Mouse (Mus musculus) ZHBTc4 (cell line): ENCODE results near the gene Eng.
A peak's percentile ranks its signal among the peaks of the same experiment; 100 is the strongest.

Experiments used
- DNase-seq: peaks from one replicate; pipeline ENCODE4 v3.0.0-alpha.2; 2011; ENCODE audit warnings: low read depth, low spot score

The Eng gene

DNA sequence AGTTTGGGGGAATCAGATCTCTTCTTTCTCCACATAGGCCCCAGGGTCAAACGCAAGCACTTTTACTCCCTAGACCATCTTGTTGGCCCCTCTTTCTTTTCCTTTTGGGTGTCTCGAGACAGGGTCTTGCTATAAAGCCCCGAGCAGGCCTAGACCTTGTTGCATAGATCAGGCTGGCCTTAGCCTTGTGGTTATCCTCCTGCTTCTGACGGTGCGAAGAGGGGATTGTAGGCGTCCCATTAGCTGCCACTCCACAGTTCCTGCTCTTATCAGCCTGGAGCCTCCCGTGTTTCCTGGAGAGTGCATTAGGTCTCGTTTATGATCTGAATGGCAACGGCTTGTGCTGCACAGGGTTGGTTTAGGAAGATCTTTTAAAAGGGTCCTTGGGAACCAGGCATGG, 2.3 kb upstream of the Eng start:
- DNase-seq, result no peak

DNA sequence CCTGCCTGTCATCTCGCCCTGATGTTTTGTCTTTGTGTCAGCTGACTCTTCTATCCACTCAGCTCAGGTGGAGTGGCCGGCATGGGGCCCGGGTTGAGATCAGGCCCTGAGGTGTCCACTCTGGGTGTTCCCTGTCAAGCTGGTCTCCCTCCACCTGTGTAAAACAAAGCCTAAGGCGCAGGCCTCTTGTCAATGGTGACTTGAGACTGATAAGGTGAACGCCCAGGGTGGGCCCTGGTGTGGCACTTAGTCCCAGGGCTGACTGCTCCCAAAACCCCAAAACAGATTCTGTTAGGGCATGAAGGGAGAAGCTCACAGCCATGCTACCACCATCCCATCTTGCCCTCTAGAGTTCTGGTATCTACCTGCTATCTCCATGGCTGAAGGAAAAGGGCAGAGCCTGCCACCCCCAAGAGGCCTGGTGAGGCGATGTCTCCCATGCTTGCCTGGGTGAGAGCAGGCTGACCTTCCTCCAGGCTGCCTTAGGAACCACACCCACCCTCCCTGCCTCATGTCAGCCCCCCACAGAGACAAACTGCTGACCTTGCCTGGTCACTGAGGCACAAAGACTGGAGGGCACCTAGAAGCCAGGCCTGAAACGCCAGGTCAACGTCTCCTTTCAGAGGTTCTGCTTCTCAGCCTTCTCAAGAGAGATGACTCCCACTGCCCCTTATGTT, 1.5 kb upstream of the Eng start:
- DNase-seq, result no peak

DNA sequence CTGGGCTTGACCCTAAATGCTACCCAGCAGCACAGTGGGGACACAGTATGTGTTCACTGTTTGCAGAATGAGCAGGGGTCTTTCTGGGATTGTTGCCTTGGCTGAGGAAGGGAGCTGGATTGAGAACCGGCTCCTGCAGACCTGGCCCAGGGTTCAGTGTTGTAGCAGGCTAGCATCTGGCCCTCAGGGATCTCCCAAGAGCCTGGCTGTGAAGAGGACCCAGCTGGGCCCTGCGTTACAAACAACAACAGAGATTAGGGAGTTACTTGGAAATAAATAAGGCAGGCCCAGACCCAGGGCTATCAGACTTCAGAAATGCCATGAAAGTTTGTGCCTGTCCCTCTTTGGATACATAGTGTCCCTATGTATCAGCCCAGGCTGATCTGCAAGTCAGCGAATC, 748 bp upstream of the Eng start:
- DNase-seq, result no peak

DNA sequence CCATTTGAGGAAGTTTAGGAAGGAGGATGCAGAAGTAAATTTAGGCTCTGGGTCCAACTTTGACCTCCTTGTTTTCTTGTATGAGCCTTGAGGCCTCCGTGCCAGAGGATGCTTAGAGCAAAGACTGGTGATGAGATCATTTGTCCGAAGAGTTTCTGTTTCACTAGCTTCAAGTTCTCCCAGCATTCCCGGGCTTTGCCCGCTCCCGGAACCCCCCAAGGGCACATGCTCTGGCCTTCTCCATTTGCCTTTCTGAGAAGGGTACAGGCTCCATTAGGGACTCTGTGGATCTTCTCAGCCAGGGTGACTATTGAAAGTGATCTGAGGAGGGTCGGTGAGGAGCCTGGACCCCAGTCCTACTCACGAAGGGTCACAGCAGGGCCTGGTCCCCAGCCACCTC, 971 bp downstream of the Eng start:
- DNase-seq, result no peak

DNA sequence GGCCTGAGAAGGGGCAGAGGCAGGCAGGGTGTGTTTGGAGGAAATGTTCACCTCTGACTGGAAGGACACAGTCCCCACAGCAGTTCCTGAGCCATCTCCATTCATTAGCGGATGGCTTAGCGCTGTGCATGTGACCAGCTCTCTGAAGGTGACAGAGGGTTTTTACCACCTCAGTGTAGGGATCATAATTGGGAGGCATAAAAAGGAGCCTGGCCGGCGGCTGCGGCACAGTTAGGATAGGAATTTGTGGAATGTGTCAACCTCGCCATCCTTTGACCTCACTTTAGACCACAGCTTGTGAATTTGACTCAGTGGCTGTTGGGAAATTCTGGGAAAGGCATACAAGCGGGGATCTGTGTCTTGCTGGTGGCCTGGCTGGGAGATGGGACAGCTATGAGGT, 7.4 kb downstream of the Eng start:
- DNase-seq, result peak; percentile 83

DNA sequence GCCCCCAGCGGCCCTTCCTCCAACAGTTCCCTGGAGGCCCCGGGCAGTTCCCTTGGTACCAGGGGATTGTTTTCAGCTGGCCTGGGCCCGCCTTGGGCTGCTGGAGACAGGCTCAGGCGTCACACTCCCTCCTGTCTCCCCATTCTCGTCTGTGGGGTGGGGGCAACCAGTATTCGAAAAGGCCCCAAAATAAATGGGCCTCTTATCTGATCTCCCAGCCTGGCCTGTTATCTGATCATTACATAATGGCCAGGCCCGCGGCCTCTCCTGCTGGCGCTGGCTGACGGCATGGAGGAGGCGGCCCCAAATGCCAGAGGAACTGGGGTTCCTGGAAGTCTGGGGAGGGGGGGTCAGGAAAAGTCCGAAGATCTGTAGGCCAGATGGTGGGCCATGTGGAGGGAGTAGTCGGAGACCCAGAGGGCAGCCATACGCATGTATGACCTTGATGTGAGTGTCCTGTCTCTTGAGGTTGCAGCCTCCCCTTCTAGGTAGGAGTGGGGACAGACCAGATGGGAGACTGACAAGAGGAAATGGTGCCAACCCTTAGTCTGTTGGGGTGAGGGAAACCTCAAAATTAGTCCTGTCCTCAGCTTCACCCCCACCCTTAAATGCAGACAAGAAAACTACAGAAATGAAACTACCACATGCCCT, 8.5 kb downstream of the Eng start:
- no peak for DNase-seq

DNA sequence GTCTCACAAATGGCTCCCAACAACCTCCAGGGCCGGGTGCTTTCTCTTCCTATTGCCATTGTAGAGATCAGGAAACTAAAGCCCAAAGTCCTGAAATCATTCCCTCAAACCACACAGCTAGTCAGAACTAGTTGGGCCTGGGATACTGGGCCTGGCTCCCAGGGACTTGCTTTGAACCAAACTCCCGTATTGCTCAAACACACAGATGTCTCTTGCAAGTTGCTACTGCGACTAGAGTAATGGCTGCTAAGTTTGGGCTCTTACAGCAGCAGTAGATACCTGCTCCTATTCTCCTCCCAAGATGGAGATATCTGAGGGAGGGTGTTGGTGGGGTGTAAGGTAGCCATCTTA, 9.0 kb downstream of the Eng start:
- DNase-seq, result peak; percentile 40

DNA sequence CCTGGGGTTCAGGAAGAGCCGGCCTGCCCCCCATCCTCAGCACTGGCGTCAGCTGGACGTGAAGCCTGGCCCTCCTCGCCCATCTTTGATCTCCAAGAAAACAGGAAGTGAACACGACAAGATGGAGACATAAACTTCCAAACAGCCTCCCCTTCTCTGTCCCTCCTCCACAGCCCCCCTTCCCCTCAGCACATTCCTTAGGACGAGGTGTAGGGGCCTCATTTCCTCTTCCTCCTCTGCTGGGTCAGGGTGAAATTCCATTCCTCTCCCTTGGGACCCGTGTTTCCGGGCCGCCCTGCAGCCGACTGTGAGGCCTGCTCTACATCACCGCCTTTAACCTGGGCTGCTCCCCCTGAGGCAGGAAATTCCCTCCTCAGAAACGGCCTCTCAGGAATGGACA, 9.4 kb downstream of the Eng start:
- peak; percentile 68 for DNase-seq

DNA sequence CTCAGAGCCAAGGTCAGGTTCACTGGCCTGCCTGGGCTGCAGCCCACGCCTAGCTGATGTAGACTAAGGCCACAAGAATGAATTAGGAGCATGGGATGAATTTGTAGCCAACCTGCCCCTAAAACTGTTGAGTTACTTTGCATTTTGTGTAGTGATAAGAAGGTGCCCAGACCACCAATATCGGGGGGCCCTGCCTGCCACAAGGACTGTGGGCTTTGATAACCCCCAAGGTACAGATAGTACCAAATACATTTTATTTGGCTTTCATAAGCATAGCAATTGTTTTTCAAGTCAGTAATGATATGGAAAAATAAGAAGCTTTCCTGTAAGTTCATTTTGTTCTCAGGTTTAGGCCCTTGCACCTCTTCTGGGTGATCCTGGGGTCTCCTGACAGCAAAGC, 12.5 kb downstream of the Eng start:
- no peak for DNase-seq

DNA sequence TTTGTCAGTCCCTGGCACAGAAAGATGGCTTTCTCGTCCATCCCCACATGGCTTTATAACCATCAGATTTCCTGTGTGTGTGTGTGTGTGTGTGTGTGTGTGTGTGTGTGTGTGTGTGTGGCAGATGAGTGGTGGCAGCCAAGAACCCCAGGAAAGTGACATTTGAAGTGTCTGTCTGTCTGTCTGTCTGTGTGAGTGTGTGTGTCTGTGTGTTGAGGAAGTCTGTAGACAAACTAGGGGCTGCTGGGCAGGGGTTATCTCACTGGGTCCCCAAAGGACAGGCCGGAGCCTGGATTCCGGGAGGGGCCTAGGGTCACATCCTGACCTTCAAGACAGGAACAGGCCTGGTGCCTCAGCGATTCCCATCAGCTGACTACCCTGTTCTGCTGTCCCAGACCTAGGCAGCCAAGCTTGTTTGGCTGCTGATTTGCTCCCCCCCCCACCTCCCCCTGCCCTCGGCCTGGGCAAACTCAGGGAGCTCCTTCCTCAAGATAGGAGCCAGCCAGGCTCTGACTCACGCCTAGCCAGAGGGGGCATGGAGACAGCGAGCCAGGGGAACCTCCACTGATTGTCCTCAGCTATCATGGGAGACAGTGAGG, 15.2 kb downstream of the Eng start:
- DNase-seq, result peak; percentile 37

DNA sequence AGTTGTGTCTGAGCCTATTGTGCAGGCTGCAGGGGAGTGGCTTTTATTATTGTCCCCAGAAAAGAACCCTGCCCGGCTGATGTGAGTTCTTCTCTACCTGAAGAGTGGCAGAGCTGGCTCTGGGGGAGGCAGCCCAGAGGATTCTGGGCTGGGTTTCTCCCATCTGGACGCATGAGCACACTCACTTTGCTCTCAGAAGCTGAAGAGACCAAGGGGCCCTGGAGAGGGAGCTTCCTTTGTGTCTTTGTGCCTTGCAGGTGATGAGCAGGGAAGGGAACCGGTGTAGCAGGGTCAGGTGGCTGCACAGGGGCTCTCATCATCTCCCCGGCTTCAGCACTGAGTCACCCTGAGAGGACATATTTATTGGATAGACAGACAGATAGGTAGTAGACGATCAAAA, 15.9 kb downstream of the Eng start:
- DNase-seq, result no peak

DNA sequence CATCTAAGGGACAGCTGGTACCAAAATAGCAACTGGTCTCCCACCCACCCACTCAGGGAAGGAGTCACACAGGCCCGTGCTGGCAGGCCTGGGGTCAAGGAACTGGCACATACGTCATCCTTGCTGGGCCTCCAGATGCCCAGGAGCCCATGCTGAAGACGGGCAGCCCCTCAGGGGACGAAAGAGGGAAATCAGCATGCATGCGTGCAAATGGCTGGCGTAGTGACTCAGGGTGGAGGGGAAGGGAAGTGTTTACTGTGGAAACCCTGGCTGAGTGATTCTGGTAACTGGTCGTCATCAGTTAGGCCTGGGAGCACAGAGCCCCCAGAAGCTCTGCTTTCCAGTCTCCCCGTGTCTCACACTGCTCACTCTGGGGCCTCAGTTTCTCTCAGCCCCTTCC, 18.9 kb downstream of the Eng start:
- no peak for DNase-seq

DNA sequence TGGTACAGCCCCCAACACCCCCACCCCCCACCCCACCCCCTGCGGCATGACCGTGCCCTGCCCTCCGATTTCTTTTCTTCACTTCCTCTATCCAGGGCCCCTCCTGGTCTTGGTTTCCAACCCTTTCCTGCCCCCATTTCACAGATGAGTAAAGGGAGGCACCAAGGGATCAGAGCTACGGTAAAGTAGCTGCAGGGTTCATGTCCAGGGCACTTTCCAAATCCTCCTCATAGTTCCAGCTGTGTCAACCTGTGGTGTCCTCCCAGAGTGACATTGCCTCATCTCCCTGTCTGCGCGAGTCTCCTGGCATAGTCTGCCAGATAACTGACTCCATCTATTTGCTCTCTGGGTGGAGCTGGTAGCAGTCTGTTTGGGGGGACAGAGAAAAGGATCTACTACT, 19.5 kb downstream of the Eng start:
- no peak for DNase-seq

DNA sequence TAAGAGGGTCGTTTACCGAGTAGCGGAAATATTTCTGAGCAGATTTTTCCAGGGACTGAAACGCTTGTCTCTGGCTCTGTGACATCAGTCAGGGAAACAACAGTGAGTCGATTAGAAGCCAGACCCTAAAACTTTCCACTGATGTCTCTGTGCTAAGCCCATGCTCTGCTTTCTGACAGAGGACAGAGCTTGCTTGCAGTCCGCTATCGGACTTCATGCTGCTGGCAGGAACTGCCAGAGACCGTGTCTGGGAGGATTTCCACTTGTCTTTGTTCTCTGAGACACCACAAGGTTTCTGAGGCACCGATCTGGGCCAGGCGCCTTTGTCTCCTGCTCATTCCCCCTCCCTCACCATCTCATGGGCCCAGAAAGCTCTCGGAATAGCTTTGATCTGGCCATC, 21.4 kb downstream of the Eng start:
- peak; percentile 49 for DNase-seq

DNA sequence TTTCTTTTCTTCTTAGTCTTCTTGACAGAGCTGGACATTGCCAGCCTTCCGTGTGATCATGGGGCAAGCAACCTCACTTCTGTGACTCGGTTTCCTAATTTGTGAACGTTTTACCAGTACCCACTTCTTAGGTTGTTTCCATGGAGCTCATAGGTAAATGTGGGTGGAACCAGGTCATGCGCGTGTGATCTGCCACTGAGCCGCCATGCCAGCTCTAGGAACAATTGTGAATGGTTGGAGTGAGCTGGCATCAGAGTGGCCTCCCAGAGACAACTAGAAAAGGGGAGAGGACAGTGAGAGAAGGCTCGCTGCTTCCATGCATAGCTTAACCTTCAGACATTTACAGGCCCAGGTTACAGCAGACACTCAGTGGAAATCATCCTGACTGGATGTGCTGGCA, 21.8 kb downstream of the Eng start:
- no peak for DNase-seq

DNA sequence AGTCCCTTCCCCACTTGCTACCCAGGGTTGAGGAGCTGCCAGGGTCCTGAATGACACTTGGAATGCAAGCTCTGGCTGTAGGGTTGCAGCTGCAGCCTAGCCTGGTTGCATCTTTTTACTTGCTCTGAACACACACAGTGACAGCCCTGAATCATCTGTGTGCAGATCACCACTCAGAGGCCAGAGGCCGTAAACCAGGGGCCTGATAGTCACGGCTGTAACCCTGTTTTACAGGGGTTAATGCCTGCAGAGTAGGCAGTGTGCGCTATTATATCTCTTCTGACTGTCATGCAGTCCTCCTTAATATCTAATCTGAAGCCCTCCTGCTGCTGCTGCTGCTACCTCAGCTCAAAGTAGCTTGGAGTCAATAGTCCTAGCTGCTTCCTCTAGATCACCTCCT, 23.5 kb downstream of the Eng start:
- DNase-seq, result no peak

DNA sequence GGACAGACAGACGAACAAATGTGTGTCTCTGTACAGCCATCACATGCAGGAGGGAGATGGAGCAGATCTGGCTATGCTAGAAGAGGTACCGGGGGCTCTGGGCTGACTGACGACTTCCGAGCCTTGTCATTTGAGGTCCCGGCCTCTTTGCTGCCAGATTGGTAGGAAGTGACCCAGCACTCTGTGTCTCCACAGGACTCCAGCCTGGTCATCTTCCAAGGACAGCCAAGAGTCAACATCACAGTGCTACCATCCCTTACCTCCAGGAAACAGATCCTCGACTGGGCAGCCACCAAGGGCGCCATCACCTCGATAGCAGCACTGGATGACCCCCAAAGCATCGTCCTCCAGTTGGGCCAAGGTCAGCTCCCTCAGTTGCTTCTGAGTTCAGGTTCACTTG, 24.8 kb downstream of the Eng start:
- DNase-seq, result no peak

DNA sequence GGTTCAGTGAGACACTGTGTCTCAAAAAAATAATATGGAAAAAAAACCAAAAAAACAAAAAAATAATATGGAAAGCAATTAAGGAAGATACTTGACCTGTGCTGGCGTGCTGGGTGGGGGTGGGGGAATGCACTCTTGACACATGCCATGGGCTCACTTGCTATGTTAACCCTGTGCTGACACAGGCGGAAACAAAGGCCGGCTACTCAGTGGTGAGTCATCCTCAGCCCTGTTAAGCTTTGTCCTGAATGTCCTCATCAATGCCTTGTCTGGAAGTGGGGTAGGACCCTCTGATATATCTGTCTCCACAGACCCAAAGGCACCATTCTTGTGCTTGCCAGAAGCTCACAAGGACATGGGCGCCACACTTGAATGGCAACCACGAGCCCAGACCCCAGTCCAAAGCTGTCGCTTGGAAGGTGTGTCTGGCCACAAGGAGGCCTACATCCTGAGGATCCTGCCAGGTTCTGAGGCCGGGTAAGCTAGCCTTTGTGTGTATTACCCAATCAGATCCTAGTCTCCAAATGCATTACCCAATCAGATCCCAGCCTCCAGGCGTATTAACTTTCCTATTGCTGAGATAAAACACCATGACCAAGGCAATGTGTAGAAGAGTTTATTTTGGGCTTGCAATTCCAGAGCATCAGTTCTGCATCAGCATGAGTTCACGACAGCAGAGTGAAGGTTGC, 25.7 kb downstream of the Eng start:
- DNase-seq, result peak; percentile 43

DNA sequence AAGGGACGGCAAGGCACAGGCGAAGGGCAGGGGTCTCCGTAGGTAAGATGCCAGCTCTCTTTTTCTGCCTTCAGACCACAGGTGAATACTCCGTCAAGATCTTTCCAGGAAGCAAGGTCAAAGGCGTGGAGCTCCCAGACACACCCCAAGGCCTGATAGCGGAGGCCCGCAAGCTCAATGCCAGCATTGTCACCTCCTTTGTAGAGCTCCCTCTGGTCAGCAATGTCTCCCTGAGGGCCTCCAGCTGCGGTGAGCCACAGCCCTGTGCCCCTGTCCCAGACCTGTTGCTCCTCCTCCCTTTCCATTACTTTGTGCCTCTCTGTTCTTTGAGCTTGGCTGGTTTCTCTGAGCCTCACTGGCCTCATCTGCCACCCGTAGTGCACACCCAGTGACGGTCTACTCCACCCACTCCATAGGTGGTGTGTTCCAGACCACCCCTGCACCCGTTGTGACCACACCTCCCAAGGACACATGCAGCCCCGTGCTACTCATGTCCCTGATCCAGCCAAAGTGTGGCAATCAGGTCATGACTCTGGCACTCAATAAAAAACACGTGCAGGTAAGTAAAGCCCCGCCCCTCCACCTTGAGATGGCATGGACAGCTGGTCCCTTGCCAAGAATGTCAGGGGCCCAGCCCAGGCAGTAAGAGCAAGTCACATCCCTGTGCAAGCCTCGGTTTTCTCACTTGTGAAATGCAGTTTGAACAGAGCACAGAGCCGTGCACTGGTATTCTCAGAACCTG, 27.0 kb downstream of the Eng start:
- DNase-seq, result peak; percentile 45

DNA sequence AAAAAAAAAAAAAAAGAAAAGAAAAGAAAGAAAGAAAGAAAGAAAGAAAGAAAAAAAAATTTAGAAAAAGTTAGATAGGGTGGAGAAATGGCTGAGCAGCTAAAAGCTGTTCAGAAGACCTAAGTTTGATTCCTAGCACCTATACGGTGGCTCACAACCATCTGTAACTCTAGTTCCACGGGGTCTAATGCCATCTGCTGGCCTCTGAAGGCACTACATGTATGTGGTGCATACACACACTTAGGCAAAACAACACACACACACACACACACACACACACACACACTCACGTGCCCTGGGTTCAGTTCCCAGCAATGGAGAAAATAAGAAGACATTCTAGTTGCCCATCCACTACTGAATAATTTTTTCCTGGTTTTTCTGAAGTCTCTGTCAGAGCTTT, 30.4 kb downstream of the Eng start:
- peak; percentile 57 for DNase-seq

DNA sequence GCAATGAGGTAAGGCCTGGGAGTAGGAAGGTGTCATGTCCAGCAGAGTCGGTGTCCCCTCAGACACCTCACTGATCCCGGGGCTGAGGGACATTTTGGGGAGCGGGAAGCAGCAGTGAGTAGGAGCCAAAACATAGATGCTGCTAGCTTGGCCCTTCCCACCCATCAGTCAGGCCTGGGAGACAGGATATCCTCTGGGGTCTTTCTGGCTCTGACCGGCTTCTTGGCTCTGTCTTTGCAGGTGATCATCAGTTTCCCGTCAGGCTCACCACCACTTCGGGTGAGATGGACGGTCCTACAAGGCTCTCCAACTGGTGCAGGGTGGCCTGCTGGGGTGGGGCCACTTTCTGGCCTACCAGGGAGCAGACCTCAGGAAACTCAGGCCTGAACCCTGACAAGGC, 31.3 kb downstream of the Eng start:
- no peak for DNase-seq

DNA sequence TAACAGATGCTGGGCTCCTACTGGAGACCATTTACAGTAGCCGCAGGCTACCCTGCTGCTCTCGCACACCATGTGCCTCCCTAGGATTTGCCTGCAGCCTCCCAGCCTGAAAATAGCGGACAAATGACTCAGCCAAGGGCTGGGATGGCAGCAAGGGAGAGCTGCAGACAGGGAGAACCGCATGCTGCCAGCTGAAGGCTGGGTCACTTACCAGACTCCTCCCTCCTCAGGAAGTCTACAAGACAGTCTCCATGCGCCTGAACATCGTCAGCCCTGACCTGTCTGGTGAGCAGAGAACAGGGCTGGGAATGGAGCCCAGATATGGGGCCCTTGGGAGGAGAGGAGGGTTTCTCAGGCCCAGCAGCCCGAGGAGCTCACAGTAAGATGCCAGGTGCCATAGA, 33.7 kb downstream of the Eng start:
- no peak for DNase-seq
